Mouse (Mus musculus): ENCODE data around the gene Olfr1208. TPM values are rescaled to one million over a fixed set of nuclear protein-coding genes. Genes with fewer than 3 reads are reported as not detected.

Olfr1208 gene
- not detected in 2 replicates for polyA plus RNA-seq (2016; fragmentation: Nextera tagmentation; extraction: Ambion mirVana)

- Histone ChIP-seq H3K27ac (replicated peaks) (no peak within 1 kb of the TSS), H3K36me3 (no peaks in the 10 kb centered on the region), H3K4me3 (no peak within 1 kb of the TSS), H3K27me3 (ENCODE audit: low read depth, poor library complexity, severe bottlenecking) (no peaks in the 10 kb centered on the region), H3K4me1 (no peaks in the 10 kb centered on the region), H3K9me3 (replicated peaks) (no peaks in the 10 kb centered on the region)
- DNase-seq (ENCODE audit: low spot score): no peak
Observed at GRCm38 (mm10) chr2:88902211-88902610, at the start of gene Olfr1208. Gene Olfr1208, minus strand, starts transcription at chr2:88902311.

DNA sequence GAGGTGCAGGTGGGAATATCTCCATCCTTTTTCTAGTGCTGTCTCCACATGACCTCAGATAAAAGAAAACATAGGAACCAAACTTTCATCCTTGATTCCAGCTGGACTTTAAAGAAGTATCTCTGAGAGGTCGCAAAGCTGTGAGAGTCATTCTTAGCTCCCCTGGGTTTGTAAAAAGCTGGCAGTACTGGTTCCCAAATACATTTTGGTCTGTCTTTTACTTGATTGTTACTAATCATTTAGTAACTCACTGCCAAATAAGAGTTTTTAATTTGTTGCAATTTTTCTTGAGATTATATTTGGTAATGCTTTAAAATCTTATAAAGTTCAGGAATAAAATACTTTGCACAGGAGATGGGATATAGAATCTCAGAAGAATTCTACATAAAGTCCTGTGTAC, 35.9 kb upstream of the Olfr1208 start, which contains the start of gene Olfr1211:
Olfr1211 (minus strand) TSS at position 101 of the 400 bp plus-strand sequence.
- no peaks in the 10 kb centered on the region for H3K27me3 ChIP-seq (ENCODE audit: low read depth, poor library complexity, severe bottlenecking)
- no peak within 1 kb of the TSS for H3K27ac ChIP-seq (replicated peaks)
- no peaks in the 10 kb centered on the region for H3K36me3 ChIP-seq
- no peak within 1 kb of the TSS for H3K4me3 ChIP-seq
- H3K4me1 ChIP-seq: no peaks in the 10 kb centered on the region
- no peaks in the 10 kb centered on the region for H3K9me3 ChIP-seq (replicated peaks)
- 91% methylated on average over 1 of the region's 1 CpGs for WGBS
- no peak for DNase-seq (ENCODE audit: low spot score)

GRCm38 (mm10) chr2:88915057-88915456, 12.9 kb upstream of the Olfr1208 start, which contains the start of gene Olfr1209:
Gene Olfr1209, minus strand, starts transcription at chr2:88915157.
- no peaks in the 10 kb centered on the region for H3K36me3 ChIP-seq
- no peak within 1 kb of the TSS for H3K27ac ChIP-seq (replicated peaks)
- DNase-seq (ENCODE audit: low spot score): no peak
- no peaks in the 10 kb centered on the region for H3K4me1 ChIP-seq
- no peaks in the 10 kb centered on the region for H3K27me3 ChIP-seq (ENCODE audit: low read depth, poor library complexity, severe bottlenecking)
- 85% methylated on average over 3 of the region's 3 CpGs for WGBS
- no peaks in the 10 kb centered on the region for H3K9me3 ChIP-seq (replicated peaks)
- no peak within 1 kb of the TSS for H3K4me3 ChIP-seq

DNA sequence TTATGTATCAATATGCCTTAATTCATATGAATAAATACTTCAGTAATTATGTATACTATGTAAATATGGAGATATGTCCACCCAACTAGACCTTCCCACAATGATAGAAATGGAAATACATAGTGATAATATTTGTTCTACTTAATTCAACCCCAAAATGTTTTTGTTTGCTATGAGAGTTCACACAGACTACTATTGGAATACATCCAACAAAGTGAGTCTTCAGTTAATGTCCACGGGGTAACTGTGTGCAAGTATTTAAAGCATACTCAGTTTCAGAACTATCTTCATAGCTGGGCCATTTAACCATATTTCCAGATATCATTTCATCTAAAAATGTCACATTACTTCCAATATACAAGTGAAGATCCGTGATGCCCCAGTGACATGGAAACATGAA, 39.2 kb downstream of the Olfr1208 start, which contains the start of gene Olfr1206:
Olfr1206 (plus strand) TSS at position 301 of the 400 bp plus-strand sequence.
- no peak within 1 kb of the TSS for H3K4me3 ChIP-seq
- no peaks in the 10 kb centered on the region for H3K27me3 ChIP-seq (ENCODE audit: low read depth, poor library complexity, severe bottlenecking)
- WGBS: 91% methylated on average over 2 of the region's 2 CpGs
- no peaks in the 10 kb centered on the region for H3K9me3 ChIP-seq (replicated peaks)
- H3K27ac ChIP-seq (replicated peaks): no peak within 1 kb of the TSS
- H3K4me1 ChIP-seq: no peaks in the 10 kb centered on the region
- H3K36me3 ChIP-seq: no peaks in the 10 kb centered on the region
- no peak for DNase-seq (ENCODE audit: low spot score)

- Histone ChIP-seq H3K4me1 (no peaks in the 10 kb centered on the region), H3K27ac (replicated peaks) (no peak within 1 kb of the TSS), H3K27me3 (ENCODE audit: low read depth, poor library complexity, severe bottlenecking) (no peaks in the 10 kb centered on the region), H3K36me3 (no peaks in the 10 kb centered on the region), H3K9me3 (replicated peaks) (no peaks in the 10 kb centered on the region), H3K4me3 (no peak within 1 kb of the TSS)
- DNase-seq (ENCODE audit: low spot score): no peak
- WGBS: 94% methylated on average over 1 of the region's 1 CpGs
Observed at GRCm38 (mm10) chr2:88848992-88849391, 53.1 kb downstream of the Olfr1208 start, which contains the start of gene Olfr1204. Gene Olfr1204, plus strand, starts transcription at chr2:88849292.

Other genes with a start within 250 kb of the Olfr1208 start
- not detected in 2 replicates for gene Olfr1193, start 226.7 kb downstream of the Olfr1208 start, polyA plus RNA-seq (2016; fragmentation: Nextera tagmentation; extraction: Ambion mirVana)
- not detected in 2 replicates for gene Olfr1195, start 213.1 kb downstream of the Olfr1208 start, polyA plus RNA-seq (2016; fragmentation: Nextera tagmentation; extraction: Ambion mirVana)
- gene Olfr1196, start 197.7 kb downstream of the Olfr1208 start, polyA plus RNA-seq (2016; fragmentation: Nextera tagmentation; extraction: Ambion mirVana): not detected in 2 replicates
- gene Olfr1197, start 169.9 kb downstream of the Olfr1208 start, polyA plus RNA-seq (2016; fragmentation: Nextera tagmentation; extraction: Ambion mirVana): not detected in 2 replicates
- not detected in 2 replicates for gene Olfr1198, start 150.9 kb downstream of the Olfr1208 start, polyA plus RNA-seq (2016; fragmentation: Nextera tagmentation; extraction: Ambion mirVana)
- not detected in 2 replicates for gene Olfr1199, start 141.8 kb downstream of the Olfr1208 start, polyA plus RNA-seq (2016; fragmentation: Nextera tagmentation; extraction: Ambion mirVana)
- not detected in 2 replicates for gene Olfr1200, start 131.8 kb downstream of the Olfr1208 start, polyA plus RNA-seq (2016; fragmentation: Nextera tagmentation; extraction: Ambion mirVana)
- gene Olfr1201, start 109.3 kb downstream of the Olfr1208 start, polyA plus RNA-seq (2016; fragmentation: Nextera tagmentation; extraction: Ambion mirVana): not detected in 2 replicates
- gene Olfr1202, start 87.8 kb downstream of the Olfr1208 start, polyA plus RNA-seq (2016; fragmentation: Nextera tagmentation; extraction: Ambion mirVana): not detected in 2 replicates
- gene Olfr1205, start 72.6 kb downstream of the Olfr1208 start, polyA plus RNA-seq (2016; fragmentation: Nextera tagmentation; extraction: Ambion mirVana): not detected in 2 replicates
- not detected in 2 replicates for gene Olfr1204, start 53.0 kb downstream of the Olfr1208 start, polyA plus RNA-seq (2016; fragmentation: Nextera tagmentation; extraction: Ambion mirVana)
- gene Olfr1206, start 39.1 kb downstream of the Olfr1208 start, polyA plus RNA-seq (2016; fragmentation: Nextera tagmentation; extraction: Ambion mirVana): not detected in 2 replicates
- not detected in 2 replicates for gene Olfr1209, start 12.8 kb upstream of the Olfr1208 start, polyA plus RNA-seq (2016; fragmentation: Nextera tagmentation; extraction: Ambion mirVana)
- not detected in 2 replicates for gene Olfr1211, start 35.8 kb upstream of the Olfr1208 start, polyA plus RNA-seq (2016; fragmentation: Nextera tagmentation; extraction: Ambion mirVana)
- gene Olfr1212, start 51.7 kb upstream of the Olfr1208 start, polyA plus RNA-seq (2016; fragmentation: Nextera tagmentation; extraction: Ambion mirVana): not detected in 2 replicates
- not detected in 2 replicates for gene Gm13762, start 78.0 kb upstream of the Olfr1208 start, polyA plus RNA-seq (2016; fragmentation: Nextera tagmentation; extraction: Ambion mirVana)
- gene Olfr1214, start 90.3 kb upstream of the Olfr1208 start, polyA plus RNA-seq (2016; fragmentation: Nextera tagmentation; extraction: Ambion mirVana): not detected in 2 replicates
- not detected in 2 replicates for gene Olfr1215, start 104.7 kb upstream of the Olfr1208 start, polyA plus RNA-seq (2016; fragmentation: Nextera tagmentation; extraction: Ambion mirVana)
- gene Olfr1216, start 116.0 kb upstream of the Olfr1208 start, polyA plus RNA-seq (2016; fragmentation: Nextera tagmentation; extraction: Ambion mirVana): not detected in 2 replicates
- gene Olfr1217, start 129.8 kb upstream of the Olfr1208 start, polyA plus RNA-seq (2016; fragmentation: Nextera tagmentation; extraction: Ambion mirVana): not detected in 2 replicates
- gene Olfr1218, start 158.9 kb upstream of the Olfr1208 start, polyA plus RNA-seq (2016; fragmentation: Nextera tagmentation; extraction: Ambion mirVana): not detected in 2 replicates
- not detected in 2 replicates for gene Olfr1219, start 181.2 kb upstream of the Olfr1208 start, polyA plus RNA-seq (2016; fragmentation: Nextera tagmentation; extraction: Ambion mirVana)
- gene Olfr1220, start 204.5 kb upstream of the Olfr1208 start, polyA plus RNA-seq (2016; fragmentation: Nextera tagmentation; extraction: Ambion mirVana): not detected in 2 replicates
- not detected in 2 replicates for gene Olfr1221, start 215.0 kb upstream of the Olfr1208 start, polyA plus RNA-seq (2016; fragmentation: Nextera tagmentation; extraction: Ambion mirVana)
- not detected in 2 replicates for gene Olfr1222, start 230.7 kb upstream of the Olfr1208 start, polyA plus RNA-seq (2016; fragmentation: Nextera tagmentation; extraction: Ambion mirVana)
- gene Olfr1223, start 249.2 kb upstream of the Olfr1208 start, polyA plus RNA-seq (2016; fragmentation: Nextera tagmentation; extraction: Ambion mirVana): not detected in 2 replicates

Data from midbrain, embryonic 10.5 days (tissue).